Mouse (Mus musculus) stomach, embryonic 14.5 days (tissue): ENCODE results near the gene Trpv2. TPM values are rescaled to one million over a fixed set of nuclear protein-coding genes. Genes with fewer than 3 reads are reported as not detected.

Source experiments
- ATAC-seq: fragments of 200-750 bp; cut with Nextera tagmentation; 2 replicates; pipeline ENCODE4 v1.8.0; 2017; ENCODE audit warnings: low read depth, moderate TSS enrichment; ENCODE audit not compliant: insufficient number of reproducible peaks, insufficient read depth, low FRiP score
- H3K27ac ChIP-seq: fragments of 300-500 bp; sonication (generic); 2 replicates; pipeline ENCODE4 v1.5.1; 2014; ENCODE audit warnings: mild to moderate bottlenecking, low read length, moderate library complexity, mixed read lengths
- H3K27me3 ChIP-seq: fragments of 300-500 bp; sonication (generic); 2 replicates; pipeline ENCODE4 v1.6.1; 2014; ENCODE audit warnings: low read length, control low read depth, mixed read lengths; ENCODE audit not compliant: control insufficient read depth, insufficient read depth
- H3K36me3 ChIP-seq: fragments of 300-500 bp; sonication (generic); 2 replicates; pipeline ENCODE4 v1.6.1; 2014; ENCODE audit warnings: mild to moderate bottlenecking, control low read depth, low read length, moderate library complexity, mixed read lengths; ENCODE audit not compliant: control insufficient read depth, insufficient read depth
- H3K4me1 ChIP-seq: fragments of 300-500 bp; sonication (generic); 2 replicates; pipeline ENCODE4 v1.6.1; 2014; ENCODE audit warnings: low read length, control low read depth, mixed read lengths; ENCODE audit not compliant: control insufficient read depth, insufficient read depth
- H3K4me2 ChIP-seq: fragments of 300-500 bp; sonication (generic); replicated peaks from 2 replicates; pipeline ENCODE4 v1.6.1; 2014; ENCODE audit warnings: low read depth, low read length, control low read depth
- H3K4me3 ChIP-seq: fragments of 300-500 bp; sonication (generic); 2 replicates; pipeline ENCODE4 v1.5.1; 2014; ENCODE audit warnings: low read depth, low read length, control low read depth
- H3K9ac ChIP-seq: fragments of 300-500 bp; sonication (generic); replicated peaks from 2 replicates; pipeline ENCODE4 v1.6.1; 2014; ENCODE audit warnings: low read depth, mild to moderate bottlenecking, control low read depth, low read length, moderate library complexity, mixed read lengths
- H3K9me3 ChIP-seq: fragments of 300-500 bp; sonication (generic); 2 replicates; pipeline ENCODE4 v1.6.1; 2016; ENCODE audit warnings: low read depth, low read length, control low read depth; ENCODE audit not compliant: control insufficient read depth
- WGBS: fragments of 180-500 bp; shearing (Covaris S2); extraction: QIAGEN DNeasy Blood & Tissue Kit; methylation state at CpG from one replicate; pipeline ENCODE4 v1.1.7; 2014; 5-methylcytosine and 5-hydroxymethylcytosine counted together
- polyA plus RNA-seq: library from polyadenylated mRNA; unstranded; fragments of >200 nt; fragmentation: Nextera tagmentation; extraction: Ambion mirVana; gene quantifications from 2 replicates; pipeline ENCODE4 v1.2.1, GENCODE M21; 2014

Gene Trpv2
- 12.0 and 12.8 TPM in 2 replicates for polyA plus RNA-seq

- Histone ChIP-seq H3K27me3 (no peaks in the 10 kb centered on the region), H3K9ac (no peak within 1 kb of the TSS), H3K36me3 (no peaks in the 10 kb centered on the region), H3K4me3 (peak within 1 kb of the TSS; percentile 47), H3K27ac (no peak within 1 kb of the TSS), H3K4me1 (no peaks in the 10 kb centered on the region), H3K9me3 (no peaks in the 10 kb centered on the region), H3K4me2 (peak within 1 kb of the TSS; percentile 97)
- WGBS, result 77% methylated on average over 6 of the region's 6 CpGs
- ATAC-seq, result no peak
These were observed at the start of gene Trpv2 for GRCm38 (mm10) chr11:62573959-62574702. TSS of gene Trpv2 (plus strand) at chr11:62574486.

DNA sequence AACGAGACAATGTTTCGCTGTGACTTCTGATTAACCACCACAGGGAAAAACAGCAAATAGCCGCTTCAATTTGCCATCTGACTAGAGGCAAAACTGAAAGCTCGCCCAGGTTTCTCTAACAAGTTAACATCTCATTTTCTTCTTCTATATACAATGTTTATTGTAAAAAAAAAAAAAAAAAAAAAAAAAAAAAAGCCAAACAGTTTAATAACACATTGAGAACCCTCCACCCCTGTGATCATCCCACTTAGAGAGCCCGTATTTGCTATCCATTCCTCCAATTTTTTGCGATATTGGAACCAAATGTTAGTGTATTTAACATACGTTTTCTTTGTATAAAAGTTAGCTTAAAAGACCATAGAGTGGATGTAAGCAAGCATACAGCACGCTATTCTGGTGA lies 37.2 kb upstream of the Trpv2 start:
- 87% methylated on average over 8 of the region's 8 CpGs for WGBS
- Histone ChIP-seq H3K9ac (no peak overlapping the region), H3K27me3 (no peaks in the 10 kb centered on the region), H3K9me3 (no peaks in the 10 kb centered on the region), H3K4me3 (no peak overlapping the region), H3K27ac (no peak overlapping the region), H3K4me1 (no peaks in the 10 kb centered on the region), H3K4me2 (no peak overlapping the region), H3K36me3 (no peaks in the 10 kb centered on the region)
- no peak for ATAC-seq

DNA sequence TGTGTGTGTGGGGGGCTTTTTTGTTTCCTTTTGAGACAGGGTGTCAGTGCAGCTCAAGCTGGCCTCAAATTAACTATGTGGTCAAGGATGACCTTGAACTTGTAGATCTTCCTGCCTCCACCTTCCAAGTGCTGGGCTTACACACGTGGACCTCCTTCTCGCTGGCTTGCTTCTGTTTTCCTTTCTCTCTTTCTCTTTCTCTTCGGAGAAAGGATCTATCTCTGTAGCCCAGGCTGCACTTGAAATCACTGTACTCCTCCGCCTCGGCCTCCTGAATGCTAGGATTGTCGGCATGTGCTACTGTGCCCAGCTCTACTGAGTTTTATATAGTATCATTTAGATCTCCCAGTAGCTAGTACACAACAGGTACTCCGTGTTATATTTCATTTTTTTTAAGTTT lies 36.7 kb upstream of the Trpv2 start:
- H3K27me3 ChIP-seq, result no peaks in the 10 kb centered on the region
- H3K4me2 ChIP-seq, result 0 out of 2 replicates have a peak overlapping the region, but pooled peaks have one; percentile 19
- H3K4me3 ChIP-seq, result no peak overlapping the region
- no peaks in the 10 kb centered on the region for H3K36me3 ChIP-seq
- no peaks in the 10 kb centered on the region for H3K9me3 ChIP-seq
- WGBS, result 43% methylated on average over 7 of the region's 7 CpGs
- no peak for ATAC-seq
- H3K27ac ChIP-seq, result no peak overlapping the region
- no peaks in the 10 kb centered on the region for H3K4me1 ChIP-seq
- no peak overlapping the region for H3K9ac ChIP-seq

DNA sequence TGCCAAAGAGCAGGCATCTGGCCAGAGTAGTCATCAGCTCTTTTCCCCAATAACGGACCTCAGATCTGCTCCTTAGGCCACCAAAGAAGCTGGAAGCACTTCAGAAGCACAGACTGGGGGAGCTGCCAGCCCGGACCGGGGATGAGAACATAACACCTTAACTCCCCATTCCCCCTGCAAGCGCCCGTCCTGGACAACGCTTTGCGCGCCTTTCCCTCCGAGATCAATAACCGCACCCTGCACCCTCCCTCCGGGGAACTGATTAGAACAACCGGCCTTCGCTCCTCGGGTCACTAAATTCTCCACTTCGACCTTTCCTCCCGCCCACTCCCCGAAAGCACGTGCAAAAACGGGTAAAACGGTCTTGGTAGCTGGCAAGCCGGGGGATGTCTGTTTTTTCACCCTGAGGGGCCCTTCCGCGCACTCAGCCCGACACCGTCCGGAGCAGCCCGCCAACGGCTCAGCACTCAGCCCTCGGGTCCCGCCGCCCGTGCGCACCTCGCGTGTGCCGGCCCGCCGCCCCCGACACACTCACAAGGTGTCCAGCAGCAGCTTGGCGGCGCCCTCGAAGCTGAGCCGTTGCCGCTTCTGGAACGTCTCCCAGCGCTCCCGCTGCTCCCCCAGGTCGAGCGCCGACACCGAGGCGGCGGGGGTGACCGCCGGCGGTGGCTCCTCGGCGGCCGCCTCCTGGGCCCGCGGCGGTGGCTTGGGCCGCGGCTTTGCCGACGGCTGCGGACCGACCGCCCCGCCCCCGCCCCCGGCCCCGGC lies 35.8 kb upstream of the Trpv2 start:
- H3K9ac ChIP-seq, result peak overlapping the region; percentile 60
- peak overlapping the region; percentile 56 for H3K4me3 ChIP-seq
- no peaks in the 10 kb centered on the region for H3K27me3 ChIP-seq
- no peaks in the 10 kb centered on the region for H3K9me3 ChIP-seq
- under 1% methylated on average over 57 of the region's 73 CpGs for WGBS
- ATAC-seq, result peak; percentile 74
- no peaks in the 10 kb centered on the region for H3K4me1 ChIP-seq
- H3K36me3 ChIP-seq, result no peaks in the 10 kb centered on the region
- H3K4me2 ChIP-seq, result peak overlapping the region; percentile 85
- H3K27ac ChIP-seq, result no peak overlapping the region

GRCm38 (mm10) chr11:62539089-62539890 lies 35.0 kb upstream of the Trpv2 start, which contains the start of gene Cenpv:
TSS of gene Cenpv (minus strand) at chr11:62539261.
- H3K27me3 ChIP-seq, result no peaks in the 10 kb centered on the region
- ATAC-seq, result peak; percentile 82; the same call in 1 of the 2 replicates
- no peaks in the 10 kb centered on the region for H3K9me3 ChIP-seq
- peak within 1 kb of the TSS; percentile 60 for H3K9ac ChIP-seq
- H3K4me3 ChIP-seq, result peak within 1 kb of the TSS; percentile 56
- peak within 1 kb of the TSS; percentile 85 for H3K4me2 ChIP-seq
- no peaks in the 10 kb centered on the region for H3K36me3 ChIP-seq
- 7% methylated on average over 46 of the region's 57 CpGs for WGBS
- H3K27ac ChIP-seq, result no peak within 1 kb of the TSS
- H3K4me1 ChIP-seq, result no peaks in the 10 kb centered on the region

DNA sequence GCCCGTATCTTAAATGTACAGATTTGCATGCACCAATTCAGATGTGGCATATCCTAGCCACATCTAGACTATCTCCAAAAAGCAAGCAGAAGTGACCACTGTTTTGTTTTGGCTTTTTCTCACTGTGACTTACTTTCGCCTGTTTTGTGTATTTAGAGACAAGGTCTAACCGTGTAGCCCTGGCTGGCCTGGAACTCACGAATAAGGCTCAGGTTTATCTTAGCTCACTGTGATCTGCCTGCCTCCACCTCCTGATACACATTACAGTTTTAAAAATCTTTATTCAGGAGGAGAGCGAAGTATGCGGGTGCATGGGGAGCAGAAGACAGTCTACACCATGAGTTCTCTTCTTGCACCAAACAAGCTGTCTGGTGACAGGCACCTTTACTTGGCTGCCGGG lies 34.1 kb upstream of the Trpv2 start:
- ATAC-seq, result no peak
- no peaks in the 10 kb centered on the region for H3K36me3 ChIP-seq
- H3K4me1 ChIP-seq, result no peaks in the 10 kb centered on the region
- H3K4me2 ChIP-seq, result no peak overlapping the region
- no peak overlapping the region for H3K27ac ChIP-seq
- no peaks in the 10 kb centered on the region for H3K27me3 ChIP-seq
- no peak overlapping the region for H3K4me3 ChIP-seq
- H3K9ac ChIP-seq, result no peak overlapping the region
- 84% methylated on average over 7 of the region's 7 CpGs for WGBS
- no peaks in the 10 kb centered on the region for H3K9me3 ChIP-seq

GRCm38 (mm10) chr11:62540969-62541368 lies 33.3 kb upstream of the Trpv2 start:
- Histone ChIP-seq H3K4me2 (no peak overlapping the region), H3K27ac (no peak overlapping the region), H3K9ac (no peak overlapping the region), H3K4me3 (no peak overlapping the region), H3K4me1 (no peaks in the 10 kb centered on the region), H3K27me3 (no peaks in the 10 kb centered on the region), H3K36me3 (no peaks in the 10 kb centered on the region), H3K9me3 (no peaks in the 10 kb centered on the region)
- no peak for ATAC-seq
- 60% methylated on average over 2 of the region's 2 CpGs for WGBS

DNA sequence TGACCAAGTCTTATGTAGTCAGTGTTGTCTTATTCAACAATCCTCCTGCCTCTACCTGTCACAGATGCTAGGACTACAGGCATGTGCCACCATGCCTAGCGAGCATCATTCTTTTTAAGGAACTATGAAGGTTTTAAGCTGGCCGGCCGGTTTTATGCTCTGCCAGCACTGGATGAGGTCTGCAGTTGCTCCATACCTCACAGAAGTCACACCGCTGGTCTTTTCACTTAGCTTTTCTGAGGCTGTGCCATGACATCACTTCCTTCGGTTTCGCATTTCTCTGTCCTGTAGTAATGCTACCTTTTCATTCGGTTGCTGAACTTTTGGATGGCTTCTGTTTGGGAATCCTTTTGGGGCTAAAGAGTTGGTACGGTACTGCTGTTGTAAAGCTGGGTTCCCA lies 32.7 kb upstream of the Trpv2 start:
- no peak overlapping the region for H3K4me3 ChIP-seq
- H3K4me2 ChIP-seq, result no peak overlapping the region
- H3K4me1 ChIP-seq, result no peaks in the 10 kb centered on the region
- no peak for ATAC-seq
- H3K9ac ChIP-seq, result no peak overlapping the region
- no peaks in the 10 kb centered on the region for H3K9me3 ChIP-seq
- 76% methylated on average over 8 of the region's 8 CpGs for WGBS
- H3K27me3 ChIP-seq, result no peaks in the 10 kb centered on the region
- no peak overlapping the region for H3K27ac ChIP-seq
- no peaks in the 10 kb centered on the region for H3K36me3 ChIP-seq
